Mouse (Mus musculus) stomach, postnatal 0 days (tissue): ENCODE data around the gene Olfr676.
"Not testable (repeated sequence)": the region's sequence is repeated elsewhere in the genome, so short reads cannot be mapped to it uniquely, and the experiment has no call there.

Experiments used
- CTCF ChIP-seq: IDR thresholded peaks from 2 replicates; pipeline ENCODE4 v1.5.1; 2016; ENCODE audit warnings: antibody characterized with exemption, low read depth, mild to moderate bottlenecking, moderate library complexity
- EP300 ChIP-seq: optimal IDR thresholded peaks from 2 replicates; pipeline ENCODE3; 2016; ENCODE audit warnings: antibody characterized with exemption

- not testable (repeated sequence) for TF ChIP-seq EP300
- peak; percentile 31 for TF ChIP-seq CTCF
Observed at GRCm38 (mm10) chr7:105033836-105034235, 1.3 kb downstream of the Olfr676 start.
